Mouse (Mus musculus): ENCODE results near the gene Ccdc34.
A peak's percentile ranks its signal among the peaks of the same experiment; 100 is the strongest.

The Ccdc34 gene

DNA sequence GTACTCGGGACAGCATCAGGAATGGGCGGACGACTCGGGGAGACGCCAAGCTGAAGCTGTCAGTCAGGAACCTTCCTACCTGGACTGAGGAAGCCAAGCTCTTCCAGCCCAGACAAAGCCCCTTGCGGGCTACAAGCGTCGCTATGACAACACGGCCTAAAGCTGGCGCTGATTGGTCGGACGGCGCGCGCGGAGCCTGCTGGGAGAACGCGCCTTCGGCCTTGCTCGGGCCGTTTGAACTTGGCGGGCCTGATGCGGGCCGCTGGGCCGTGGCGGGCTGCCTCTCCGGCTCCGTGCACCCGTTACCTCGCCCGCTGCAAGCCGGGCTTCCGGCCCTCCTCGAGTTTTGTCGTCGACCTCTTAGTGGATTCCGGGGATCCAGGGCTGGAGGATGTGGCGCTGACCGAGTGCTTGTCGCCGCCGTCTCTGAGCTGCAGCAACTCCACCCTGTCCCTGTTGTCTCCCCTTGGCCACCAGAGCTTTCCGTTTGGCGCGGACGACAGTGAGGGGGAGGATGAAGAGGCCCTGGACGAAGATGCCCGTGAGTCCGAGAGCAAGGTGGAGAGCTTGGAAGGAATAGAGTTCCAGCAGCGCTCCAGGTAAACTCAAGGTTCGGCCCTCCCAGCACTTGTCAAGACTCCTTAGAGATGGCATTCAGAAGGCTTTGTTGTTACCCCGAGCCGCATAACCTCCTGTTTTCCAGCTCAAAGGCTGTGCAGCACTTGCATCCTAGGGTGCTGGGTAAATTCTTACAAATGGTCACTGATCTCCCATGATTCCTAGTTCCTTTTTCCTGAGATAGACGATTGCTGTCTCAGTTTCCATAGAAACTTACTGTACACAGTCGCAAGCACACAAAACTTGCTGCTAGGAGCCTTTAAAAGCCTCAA, at the start of gene Ccdc34:
TSS of gene Ccdc34 (plus strand) at position 202 of the 890 bp plus-strand sequence.
- peak; percentile 91 for DNase-seq

GRCm38 (mm10) chr2:109969381-109969780, 48.2 kb upstream of the Ccdc34 start:
- no peak for DNase-seq

- no peak for DNase-seq
These were observed 47.6 kb upstream of the Ccdc34 start for GRCm38 (mm10) chr2:109969926-109970532.

- no peak for DNase-seq
These were observed 46.7 kb upstream of the Ccdc34 start for GRCm38 (mm10) chr2:109970744-109971410.

DNA sequence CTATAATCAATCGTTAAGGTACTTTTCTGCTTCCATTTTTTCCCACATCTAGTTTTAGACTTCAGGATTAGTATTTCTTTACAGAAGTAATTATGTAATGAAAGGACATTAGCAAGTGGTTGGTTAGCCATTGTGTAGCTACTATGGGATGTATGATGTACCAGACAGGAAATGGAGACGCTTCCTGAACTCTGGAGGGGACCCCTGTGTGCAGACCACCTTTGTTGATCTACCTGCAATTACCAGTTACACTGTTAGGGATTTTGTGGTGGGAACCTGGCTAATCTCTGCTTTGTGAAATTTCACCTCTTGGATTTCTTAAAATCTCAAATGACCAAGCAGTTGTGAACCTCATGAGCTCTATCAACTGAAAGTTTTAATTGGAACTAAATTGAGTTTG, 45.3 kb upstream of the Ccdc34 start:
- no peak for DNase-seq

DNA sequence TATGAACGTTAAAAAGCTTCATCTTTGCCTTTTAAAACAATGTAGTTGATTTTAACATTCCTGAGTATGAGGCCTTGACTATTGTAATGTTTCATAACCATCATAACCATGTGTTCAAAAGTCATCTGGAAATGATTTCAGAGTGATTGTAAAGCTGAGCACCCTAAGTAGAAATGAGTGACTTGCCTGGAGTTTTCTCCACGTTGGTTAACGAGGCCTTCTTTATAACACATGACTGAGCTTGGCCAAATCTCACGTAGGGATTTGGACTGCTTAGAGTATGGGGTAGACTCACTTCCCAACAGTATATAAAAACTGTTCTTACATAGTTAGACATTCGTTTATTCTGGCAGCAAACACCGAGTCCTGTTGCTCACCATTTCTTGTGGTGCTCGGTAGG, 44.7 kb upstream of the Ccdc34 start:
- no peak for DNase-seq

DNA sequence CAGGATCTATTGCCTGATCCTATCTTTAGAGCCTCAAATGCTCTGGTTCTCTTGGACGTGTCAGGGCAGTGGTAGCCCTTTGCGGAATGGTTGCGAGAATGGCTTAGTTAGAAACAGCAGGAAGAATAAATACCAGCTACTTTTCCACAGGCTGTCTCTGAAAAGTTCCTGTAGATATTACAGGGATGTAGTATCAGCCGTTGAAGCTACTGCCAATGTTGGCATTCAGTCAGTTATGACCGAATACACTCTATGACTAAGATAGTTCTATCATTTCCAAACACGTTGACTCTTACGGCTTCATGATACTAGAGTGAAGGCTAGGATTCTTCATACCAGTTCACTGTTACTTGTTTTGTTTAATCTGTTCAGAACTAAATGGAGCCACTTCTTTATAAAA, 42.8 kb upstream of the Ccdc34 start:
- DNase-seq = no peak

GRCm38 (mm10) chr2:109976181-109976580, 41.4 kb upstream of the Ccdc34 start:
- DNase-seq = no peak

GRCm38 (mm10) chr2:109977322-109977721, 40.3 kb upstream of the Ccdc34 start:
- no peak for DNase-seq

DNA sequence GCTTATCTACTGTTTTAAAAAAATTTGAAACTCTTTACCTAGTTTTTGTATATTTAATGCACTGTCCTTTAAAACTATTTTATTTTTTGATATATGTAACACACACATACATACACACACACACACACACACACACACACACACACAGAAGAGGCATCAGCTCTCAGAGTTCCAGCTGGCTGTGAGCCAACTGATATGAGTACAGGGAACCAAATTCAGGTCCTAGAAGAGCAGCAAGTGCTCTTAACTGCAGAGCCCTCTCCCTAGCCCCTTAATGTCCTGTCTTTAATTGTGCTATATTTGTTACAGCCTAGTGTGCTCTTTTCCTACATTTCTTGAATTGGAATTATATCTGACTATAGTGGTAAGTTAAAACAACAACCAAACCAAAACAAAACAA, 38.4 kb upstream of the Ccdc34 start:
- DNase-seq = no peak

DNA sequence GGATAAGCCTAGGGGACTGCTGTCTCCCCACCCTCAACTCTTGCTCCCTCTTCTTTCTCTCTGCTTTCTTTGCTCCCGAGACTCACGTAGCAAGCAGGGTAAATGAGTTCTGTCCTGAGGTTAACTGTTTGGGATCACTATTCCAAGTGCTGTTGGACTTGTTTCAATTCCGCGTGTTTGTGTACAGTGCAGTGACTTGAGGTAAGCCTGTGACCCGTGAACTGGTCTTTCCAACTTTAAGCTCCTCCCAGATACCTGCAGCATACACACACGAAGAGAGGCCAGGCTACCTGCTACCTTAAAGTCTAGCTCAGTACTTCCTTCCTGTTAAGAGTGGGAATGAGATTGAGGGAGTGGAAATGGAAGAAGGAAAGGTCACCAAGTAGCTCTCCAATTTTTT, 34.2 kb upstream of the Ccdc34 start:
- DNase-seq = no peak

DNA sequence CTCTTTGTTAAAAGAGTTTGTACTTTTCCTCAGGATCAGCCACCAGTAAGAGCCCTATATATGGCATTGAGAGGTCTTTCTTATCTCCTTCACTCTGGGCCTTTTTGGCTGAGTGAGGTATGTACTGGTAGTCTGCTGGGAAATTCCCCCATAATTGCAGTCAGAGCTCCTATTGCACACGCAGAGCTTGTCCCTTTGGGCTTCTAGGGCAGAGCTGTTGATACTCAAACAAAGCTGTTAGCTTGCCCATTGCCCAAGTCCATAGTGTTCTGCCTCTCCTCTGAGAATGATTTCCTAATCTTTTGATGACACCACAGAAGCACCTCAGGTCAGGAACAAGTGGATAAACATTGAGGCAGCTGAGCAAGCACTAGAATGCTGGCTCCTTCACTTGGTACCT, 32.7 kb upstream of the Ccdc34 start:
- no peak for DNase-seq

GRCm38 (mm10) chr2:109985560-109985959, 32.1 kb upstream of the Ccdc34 start:
- no peak for DNase-seq

GRCm38 (mm10) chr2:109986036-109986785, 31.4 kb upstream of the Ccdc34 start:
- DNase-seq = no peak

DNA sequence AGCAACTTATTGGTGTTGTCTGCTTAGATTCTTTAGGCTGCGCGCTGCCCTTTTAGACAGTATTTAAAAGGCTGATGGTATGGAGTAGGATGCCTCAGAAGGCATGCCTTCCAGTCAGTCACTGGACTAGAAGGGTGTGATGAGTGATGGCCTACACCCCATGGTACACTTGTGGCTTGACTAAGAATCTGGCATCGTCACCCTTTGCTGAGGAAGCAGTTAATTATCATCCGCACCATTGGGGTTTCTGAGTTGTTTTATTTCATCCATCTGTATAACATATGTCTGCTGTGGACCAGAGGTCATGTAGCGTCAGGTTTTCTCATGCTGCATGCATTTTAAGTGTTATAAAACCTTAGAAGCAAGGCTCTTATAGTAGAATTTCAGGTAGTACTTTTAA, 29.7 kb upstream of the Ccdc34 start:
- DNase-seq = no peak

DNA sequence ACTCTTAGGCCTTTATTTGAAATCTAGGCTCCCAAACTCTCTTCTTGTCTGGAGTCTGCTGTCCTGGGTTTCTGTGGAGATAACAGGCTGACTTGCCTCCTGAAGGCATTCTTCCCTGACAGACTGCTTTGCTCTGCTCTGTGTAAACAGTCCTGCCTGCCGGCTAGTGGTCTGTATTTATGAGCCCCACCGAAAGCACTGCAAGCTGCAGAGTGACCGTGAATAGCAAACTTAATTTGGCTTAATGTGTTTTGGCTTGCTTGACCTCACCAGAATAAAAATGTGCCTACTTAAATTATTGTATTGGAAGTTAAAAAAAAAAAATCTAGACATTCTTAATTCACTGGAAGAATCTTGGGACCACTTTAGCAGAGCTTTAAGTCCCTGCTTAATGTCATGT, 28.4 kb upstream of the Ccdc34 start:
- no peak for DNase-seq

GRCm38 (mm10) chr2:109989679-109990473, 27.7 kb upstream of the Ccdc34 start:
- no peak for DNase-seq

GRCm38 (mm10) chr2:109991754-109992153, 25.9 kb upstream of the Ccdc34 start:
- no peak for DNase-seq

GRCm38 (mm10) chr2:109992448-109993073, 25.1 kb upstream of the Ccdc34 start:
- DNase-seq = no peak

DNA sequence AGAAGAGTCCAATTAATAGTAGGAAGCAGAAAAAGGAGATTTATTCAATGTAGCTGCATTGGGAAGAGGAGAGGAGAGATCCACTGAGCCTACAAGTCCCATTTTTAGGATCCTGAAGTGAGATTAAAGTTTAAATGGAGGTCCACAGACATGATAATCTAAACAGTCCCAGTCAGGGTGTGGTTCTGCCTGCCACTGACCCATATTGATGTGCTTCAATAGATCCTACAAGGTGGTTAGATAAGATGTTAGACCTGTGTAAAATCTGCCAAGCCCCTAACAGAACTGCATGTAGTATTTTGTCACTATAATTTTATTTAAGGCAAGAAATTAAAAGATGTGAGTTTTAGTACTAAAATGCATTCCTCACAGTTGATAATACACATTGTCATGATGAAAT, 24.2 kb upstream of the Ccdc34 start:
- DNase-seq = no peak

DNA sequence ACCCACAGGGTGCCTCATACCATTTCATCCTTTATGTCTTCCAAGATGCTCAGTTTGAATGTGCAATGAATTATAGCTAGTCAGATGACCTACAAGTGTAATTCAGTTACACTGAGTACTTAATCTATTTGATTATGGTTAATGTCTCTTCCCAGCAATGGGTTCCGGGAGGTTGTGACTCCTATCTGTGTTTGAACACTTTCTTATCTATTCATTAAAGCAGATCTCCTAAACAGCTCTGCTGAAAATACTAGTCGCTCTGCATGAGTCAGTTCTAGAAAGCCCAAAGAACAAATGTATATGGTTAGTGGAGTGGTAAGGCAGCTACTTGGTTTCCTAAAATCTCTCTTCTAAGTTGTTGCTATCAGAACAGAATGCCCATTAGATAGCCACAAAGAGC, 22.6 kb upstream of the Ccdc34 start:
- no peak for DNase-seq

GRCm38 (mm10) chr2:109996411-109996810, 21.2 kb upstream of the Ccdc34 start:
- DNase-seq = no peak
